Mouse (Mus musculus): Measurements from ENCODE around the gene Chsy1.

Chsy1 gene

DNA sequence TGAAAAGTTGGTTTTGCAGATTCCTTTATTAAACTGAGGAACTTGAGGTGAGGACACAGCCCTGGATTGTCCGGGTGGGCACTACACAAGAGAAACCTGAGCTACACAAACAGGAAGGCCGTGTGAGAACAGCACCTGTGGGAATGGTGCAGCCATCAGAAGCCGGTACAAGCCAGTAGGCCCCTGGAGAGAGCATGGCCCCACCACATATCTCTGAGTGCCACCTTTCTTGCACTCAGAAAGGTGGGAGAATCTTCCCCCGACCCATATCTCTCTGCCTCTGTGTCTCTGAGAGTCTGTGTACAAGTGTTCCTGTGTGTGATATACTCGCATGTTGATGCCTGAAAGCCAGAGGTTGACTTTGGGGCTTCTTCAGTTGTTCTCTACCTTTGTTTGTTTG is 29.6 kb downstream of the Chsy1 start:
- no peak for DNase-seq (ENCODE audit: low read depth, low spot score)

DNA sequence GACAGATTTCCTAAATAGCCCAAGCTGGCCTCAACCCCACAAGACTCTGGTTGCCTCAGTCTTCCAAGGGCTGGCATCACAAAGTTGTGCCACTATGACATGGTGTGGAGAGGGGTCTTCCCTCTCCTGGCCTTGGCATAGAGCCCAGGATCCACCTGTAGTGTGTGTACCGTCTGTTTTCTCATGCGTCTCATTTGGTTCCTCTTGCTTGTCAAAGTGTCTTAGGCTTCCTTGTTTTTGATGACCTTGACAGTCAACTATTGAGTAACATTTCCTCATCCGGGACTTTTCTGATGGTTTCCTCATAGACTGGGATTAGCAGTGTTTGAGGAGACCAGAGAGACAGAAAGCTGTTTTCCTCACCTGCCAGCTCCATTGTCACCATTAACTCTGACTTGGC is 30.8 kb downstream of the Chsy1 start:
- DNase-seq (ENCODE audit: low read depth, low spot score) = no peak

- no peak for DNase-seq (ENCODE audit: low read depth, low spot score)
These were observed 31.7 kb downstream of the Chsy1 start for GRCm38 (mm10) chr7:66140923-66141570.

DNA sequence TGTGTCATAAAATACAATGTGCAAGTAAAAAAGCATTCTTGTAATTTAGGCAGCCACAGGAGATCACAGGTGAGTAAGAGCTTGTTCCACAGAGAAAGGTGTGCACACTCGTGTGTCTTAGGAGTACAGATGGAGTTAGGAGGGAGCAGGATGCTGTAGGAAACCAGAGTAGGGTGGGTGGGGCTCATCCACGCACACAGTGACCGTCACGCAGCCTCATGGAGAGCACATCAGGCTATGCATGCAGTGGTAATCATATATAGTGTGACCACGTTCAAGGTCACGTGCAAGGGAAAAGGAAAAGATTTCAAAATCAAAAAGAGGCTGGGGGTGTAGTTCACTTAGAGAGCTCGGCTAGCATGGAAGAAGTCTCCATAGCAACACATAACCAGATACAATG is 33.2 kb downstream of the Chsy1 start:
- no peak for DNase-seq (ENCODE audit: low read depth, low spot score)

DNA sequence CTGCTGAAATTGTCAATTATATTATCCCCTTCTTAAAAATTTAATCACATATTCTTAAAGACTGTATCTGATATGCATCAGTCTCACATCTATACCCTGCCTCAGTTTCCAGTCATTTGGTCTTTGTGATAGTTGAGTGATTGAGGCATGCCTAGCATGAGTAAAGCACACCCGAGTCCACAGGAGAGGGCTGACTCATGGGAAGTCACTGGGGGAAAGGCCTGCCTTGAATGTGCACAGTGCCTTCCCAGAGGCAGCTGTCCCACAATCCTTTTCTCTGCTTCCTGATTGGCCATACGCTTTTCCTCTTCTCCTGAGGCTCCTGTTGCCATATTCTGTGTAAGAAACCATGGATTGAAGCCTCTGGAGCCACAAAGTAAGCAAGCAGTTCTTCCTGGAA is 35.2 kb downstream of the Chsy1 start:
- no peak for DNase-seq (ENCODE audit: low read depth, low spot score)

- DNase-seq (ENCODE audit: low read depth, low spot score) = no peak
These were observed 37.8 kb downstream of the Chsy1 start for GRCm38 (mm10) chr7:66147156-66147555.

GRCm38 (mm10) chr7:66147816-66148215 is 38.5 kb downstream of the Chsy1 start:
- no peak for DNase-seq (ENCODE audit: low read depth, low spot score)

GRCm38 (mm10) chr7:66149506-66149905 is 40.2 kb downstream of the Chsy1 start:
- no peak for DNase-seq (ENCODE audit: low read depth, low spot score)

DNA sequence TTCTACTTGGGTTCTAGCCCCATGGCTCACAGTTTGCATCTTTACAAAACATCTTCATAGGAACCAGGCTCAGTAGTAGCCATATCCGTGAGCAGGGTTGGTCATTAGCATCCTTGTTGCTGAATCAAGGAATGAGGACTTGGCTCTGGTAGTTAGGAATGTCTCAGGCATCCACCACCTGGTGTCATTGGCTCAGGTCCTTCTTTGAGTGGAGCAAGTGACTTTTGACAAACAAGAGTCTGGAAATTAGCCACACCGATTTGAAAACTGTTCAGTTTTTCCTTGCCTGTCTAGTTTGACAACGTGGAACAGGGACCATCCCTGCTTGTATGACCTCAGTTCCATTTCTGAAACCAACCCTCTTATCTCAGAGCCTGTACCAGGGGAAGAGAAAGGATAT is 41.1 kb downstream of the Chsy1 start:
- no peak for DNase-seq (ENCODE audit: low read depth, low spot score)

- DNase-seq (ENCODE audit: low read depth, low spot score) = no peak
These were observed 48.1 kb downstream of the Chsy1 start for GRCm38 (mm10) chr7:66157413-66157812.

- no peak for DNase-seq (ENCODE audit: low read depth, low spot score)
These were observed 48.6 kb downstream of the Chsy1 start for GRCm38 (mm10) chr7:66157861-66158415.

- DNase-seq (ENCODE audit: low read depth, low spot score) = no peak
These were observed 49.4 kb downstream of the Chsy1 start for GRCm38 (mm10) chr7:66158616-66159129.

DNA sequence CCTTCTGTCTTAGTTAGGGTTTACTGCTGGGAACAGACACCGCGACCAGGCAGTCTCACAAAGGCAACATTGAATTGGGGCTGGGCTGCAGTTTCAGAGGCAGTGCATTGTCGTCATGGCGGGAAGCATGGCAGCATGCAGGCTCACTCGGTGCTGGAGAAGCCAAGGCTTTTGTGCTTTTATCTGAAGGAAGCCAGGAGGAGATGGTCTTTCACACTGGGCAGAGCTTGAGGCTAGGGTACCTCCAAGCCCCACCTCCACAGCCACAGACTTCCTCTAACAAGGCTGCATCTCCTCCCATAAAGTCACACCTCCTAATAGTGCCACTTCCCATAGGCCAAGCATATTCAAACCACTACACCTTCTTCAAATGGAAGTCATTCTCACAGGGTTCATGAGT is 50.6 kb downstream of the Chsy1 start:
- DNase-seq (ENCODE audit: low read depth, low spot score) = no peak

DNA sequence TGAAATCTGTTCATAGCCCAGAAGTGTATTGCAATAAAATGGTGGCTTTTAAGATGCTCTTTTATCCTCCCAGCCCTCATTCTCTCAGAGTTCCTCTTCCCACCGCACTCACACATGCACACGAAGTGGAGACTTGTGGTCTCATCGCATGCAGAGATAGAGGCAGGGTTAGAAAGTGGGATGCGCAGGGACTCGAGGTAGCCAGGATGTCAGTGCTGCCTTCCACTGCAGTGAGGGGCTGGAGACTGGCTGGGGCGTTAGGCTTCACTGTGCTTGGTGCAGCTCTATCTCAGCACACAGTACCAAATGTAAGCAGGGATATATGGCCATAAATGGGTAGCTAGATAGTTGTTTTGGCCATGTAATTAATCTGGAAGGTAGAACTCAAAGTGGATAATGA is 52.5 kb downstream of the Chsy1 start:
- no peak for DNase-seq (ENCODE audit: low read depth, low spot score)

DNA sequence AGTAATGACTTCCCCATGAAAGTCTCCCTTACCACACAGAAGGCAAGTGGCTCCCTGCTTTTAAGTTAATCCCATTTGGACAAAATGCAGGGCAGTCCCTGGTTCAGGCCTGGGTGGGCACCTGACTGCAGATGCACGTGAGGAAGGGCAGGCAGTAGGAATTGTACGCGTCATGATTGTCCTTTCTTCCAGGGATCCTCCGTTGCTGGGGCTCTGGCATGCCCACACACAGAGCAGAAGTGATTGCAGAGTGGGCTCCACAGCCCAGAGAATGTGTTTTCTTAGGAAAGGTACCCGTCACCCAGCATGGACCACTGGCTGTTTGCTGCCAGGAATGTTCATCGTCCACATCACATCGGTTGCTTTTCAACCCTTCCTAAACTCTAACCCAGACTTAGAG is 53.2 kb downstream of the Chsy1 start:
- no peak for DNase-seq (ENCODE audit: low read depth, low spot score)

- no peak for DNase-seq (ENCODE audit: low read depth, low spot score)
These were observed 53.7 kb downstream of the Chsy1 start for GRCm38 (mm10) chr7:66162981-66163380.

DNA sequence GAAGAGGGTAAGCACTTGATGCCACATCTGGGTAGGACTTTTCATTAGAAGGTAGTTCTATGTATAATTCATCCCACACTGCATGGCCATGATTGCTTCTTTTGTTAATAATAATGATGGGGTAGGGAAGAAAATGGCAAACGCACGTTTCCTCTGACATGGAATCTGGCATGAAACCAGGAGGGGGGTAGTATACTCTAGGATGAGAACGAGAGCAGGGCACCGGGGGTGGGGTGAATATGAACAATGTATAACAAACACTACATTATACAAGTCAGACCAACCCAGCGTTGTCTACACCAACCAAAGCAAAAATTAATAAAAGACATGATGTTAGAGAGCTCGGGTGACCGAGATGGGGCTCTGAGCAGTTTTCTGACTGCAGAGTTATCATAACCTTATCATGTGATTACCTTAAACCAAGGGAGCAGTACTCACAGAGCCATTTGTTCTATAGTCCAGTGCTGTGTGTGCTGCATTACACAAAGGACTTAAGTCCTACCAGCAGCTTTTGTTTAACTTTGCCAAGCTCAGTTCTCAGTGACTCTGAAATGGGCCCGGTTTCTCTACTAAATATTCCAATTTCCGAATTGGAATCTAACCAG is 55.2 kb downstream of the Chsy1 start:
- no peak for DNase-seq (ENCODE audit: low read depth, low spot score)

DNA sequence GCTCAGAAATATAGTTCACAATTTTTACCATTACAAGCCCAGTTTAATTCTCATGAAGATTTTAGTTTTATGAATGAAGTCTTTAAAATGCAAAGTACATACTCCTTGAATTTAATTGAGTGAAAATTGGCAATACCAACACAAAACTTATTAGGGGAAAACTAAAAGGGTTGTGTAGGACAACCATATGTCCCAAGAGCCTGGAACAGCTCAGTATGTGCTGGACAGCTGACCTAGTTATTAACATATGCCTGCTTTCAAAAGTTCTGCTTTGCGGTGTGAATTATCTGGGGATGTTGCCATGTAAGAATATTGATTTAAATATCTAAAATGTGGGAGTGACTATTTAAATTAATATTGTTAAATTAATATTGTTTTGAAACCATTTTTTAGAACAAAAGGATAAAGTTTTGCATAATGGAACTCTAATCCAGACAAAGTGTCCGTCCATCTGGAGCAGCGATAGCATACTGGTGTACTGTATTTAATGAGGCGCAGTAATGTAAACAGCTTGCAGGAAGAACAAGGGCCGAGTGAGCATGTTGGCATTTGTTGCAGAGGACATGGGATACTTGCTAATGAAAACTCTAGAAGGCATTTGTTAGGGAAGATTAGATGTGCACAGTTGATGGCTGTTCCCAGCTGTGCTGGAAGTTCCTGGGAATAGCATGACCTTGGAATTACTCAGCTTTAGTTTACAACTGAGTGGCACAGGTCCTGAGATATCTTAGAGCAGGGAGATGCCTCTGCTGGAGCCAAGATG is 55.9 kb downstream of the Chsy1 start:
- DNase-seq (ENCODE audit: low read depth, low spot score) = no peak

- DNase-seq (ENCODE audit: low read depth, low spot score) = no peak
These were observed 59.6 kb downstream of the Chsy1 start for GRCm38 (mm10) chr7:66168877-66169276.

GRCm38 (mm10) chr7:66169476-66169875 is 60.2 kb downstream of the Chsy1 start:
- no peak for DNase-seq (ENCODE audit: low read depth, low spot score)

GRCm38 (mm10) chr7:66170802-66171505 is 61.6 kb downstream of the Chsy1 start:
- DNase-seq (ENCODE audit: low read depth, low spot score) = no peak

DNA sequence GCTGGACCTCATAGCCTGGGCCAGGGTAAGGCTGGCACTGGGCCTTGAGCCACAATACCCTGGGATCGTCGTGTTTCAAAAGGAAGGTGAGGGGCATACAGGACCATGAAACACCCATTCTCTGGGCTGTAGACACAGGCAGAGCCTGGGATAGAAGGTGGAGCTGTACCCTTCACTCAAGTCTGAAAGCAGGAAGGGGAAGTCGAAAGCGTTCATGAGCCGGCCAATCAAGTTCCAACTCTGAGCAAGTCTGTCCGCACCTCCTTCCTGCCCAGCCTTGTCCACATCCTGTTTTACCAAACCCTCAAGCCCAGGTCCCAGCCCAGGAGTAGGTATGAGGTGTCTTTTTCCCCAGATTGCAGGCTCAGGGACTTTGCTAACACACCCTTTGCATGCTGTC is 66.4 kb downstream of the Chsy1 start:
- no peak for DNase-seq (ENCODE audit: low read depth, low spot score)

Measured in embryo, embryonic 11.5 days (tissue).